Mouse (Mus musculus) MEL (cell line): Measurements from ENCODE around the gene Smg1.

Source experiments
- MAX ChIP-seq: IDR thresholded peaks from 2 replicates; pipeline ENCODE4 v1.6.1; 2011; ENCODE audit warnings: low read length, improper control_type of control experiment
- MYC ChIP-seq: IDR thresholded peaks from 2 replicates; pipeline ENCODE4 v1.6.1; 2011; ENCODE audit warnings: low read depth, mild to moderate bottlenecking, low read length, improper control_type of control experiment, moderate library complexity
- POLR2A ChIP-seq, 2 experiments: IDR thresholded peaks; 2 replicates each; pipeline ENCODE4 v1.6.1; 2011 to 2012; ENCODE audit warnings: low read length in 2 of 2, mild to moderate bottlenecking in 2 of 2, control low read depth in 1 of 2, improper control_type of control experiment in 1 of 2, low read depth in 1 of 2, moderate library complexity in 1 of 2; ENCODE audit not compliant: control insufficient read depth in 1 of 2, insufficient read depth in 1 of 2, poor library complexity in 1 of 2
- TAL1 ChIP-seq: IDR thresholded peaks from 2 replicates; pipeline ENCODE4 v1.6.1; 2012; ENCODE audit warnings: mild to moderate bottlenecking, inconsistent platforms, low read length, moderate library complexity, mixed read lengths
- UBTF ChIP-seq: IDR thresholded peaks from 2 replicates; pipeline ENCODE4 v1.6.1; 2012; ENCODE audit warnings: low read depth, mild to moderate bottlenecking, inconsistent platforms, low read length, improper control_type of control experiment, moderate library complexity, borderline replicate concordance; ENCODE audit not compliant: insufficient read depth

DNA sequence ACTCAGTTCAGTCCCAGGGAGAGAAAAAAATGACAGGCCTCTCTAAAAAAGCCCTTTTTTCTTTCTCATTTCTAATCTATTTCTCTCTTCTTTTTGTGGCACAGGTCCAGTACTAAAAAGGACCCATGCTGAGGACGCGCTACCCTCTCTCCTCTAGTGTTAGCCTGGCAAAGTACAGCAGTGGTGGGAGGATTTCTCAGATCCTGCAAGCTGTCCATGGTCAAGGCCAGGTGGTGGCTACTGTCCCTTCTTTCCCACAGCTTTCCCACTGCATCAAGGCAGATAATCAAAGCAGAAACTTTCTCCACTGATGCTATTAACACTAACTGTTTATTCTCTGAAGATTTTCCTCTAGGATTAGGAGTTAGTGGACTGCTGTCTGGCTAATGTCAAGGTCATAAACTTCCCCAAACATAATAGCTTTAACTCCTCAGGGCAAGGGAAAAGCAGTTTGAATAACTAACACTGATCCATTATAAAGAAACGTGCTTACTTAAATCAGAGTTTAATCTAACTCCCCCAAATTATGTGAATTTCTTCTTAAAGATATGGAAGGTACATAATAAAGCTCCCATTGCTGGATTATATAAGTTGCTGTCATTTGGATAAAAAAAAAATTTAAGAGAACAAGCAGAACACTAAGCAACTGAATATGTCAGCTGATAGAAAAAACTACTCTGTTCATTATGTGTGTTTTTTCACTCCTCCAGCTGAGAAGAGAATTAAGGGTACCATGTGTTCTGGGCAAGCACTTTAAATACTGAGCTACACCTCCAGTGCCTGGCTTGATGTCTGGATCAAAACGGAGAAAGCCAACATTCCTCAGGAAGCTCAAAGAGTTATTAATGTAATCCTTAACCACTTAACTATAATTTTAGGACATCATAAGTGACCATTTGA is 119.7 kb downstream of the Smg1 start:
- TF ChIP-seq POLR2A (IDR thresholded peaks at IDR 0.05; ENCODE audit: control insufficient read depth in 1 of 2, insufficient read depth in 1 of 2, low read depth in 1 of 2, low read length in 2 of 2, poor library complexity in 1 of 2) = peak in 1 of 2 experiments; percentile 42; a peak in 2 of 4 replicates
- no peak for TF ChIP-seq MAX
- TF ChIP-seq MYC = no peak
- no peak for TF ChIP-seq TAL1
- TF ChIP-seq UBTF = no peak
